Mouse (Mus musculus): ENCODE results near the gene Gtsf1l.
"Not testable (repeated sequence)": the region's sequence is repeated elsewhere in the genome, so short reads cannot be mapped to it uniquely, and the experiment has no call there.

Gene Gtsf1l

DNA sequence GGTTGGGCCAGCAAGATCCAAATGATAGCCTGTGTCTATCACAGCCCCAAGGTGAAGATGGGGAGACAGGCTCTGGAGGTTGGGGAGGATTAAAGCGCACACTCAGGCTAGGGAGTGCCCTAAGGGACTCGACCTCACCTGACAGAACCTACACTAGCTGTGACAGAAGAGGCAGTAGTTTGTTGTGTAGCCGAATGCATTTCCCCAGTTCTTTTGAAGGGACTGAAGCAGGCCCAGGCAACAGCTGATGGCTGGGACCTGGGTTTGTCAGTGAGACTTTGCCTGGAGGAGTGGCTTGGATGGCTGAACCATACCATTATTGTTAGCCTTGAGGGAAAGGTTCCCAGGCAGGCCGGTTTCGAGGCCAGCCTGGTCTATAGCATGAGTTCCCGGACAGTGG lies 2.6 kb downstream of the Gtsf1l start:
- no peak for DNase-seq

- DNase-seq: no peak
These were observed 3.1 kb downstream of the Gtsf1l start for GRCm38 (mm10) chr2:163084519-163084918.

- DNase-seq: no peak
These were observed 5.1 kb downstream of the Gtsf1l start for GRCm38 (mm10) chr2:163082591-163082990.

DNA sequence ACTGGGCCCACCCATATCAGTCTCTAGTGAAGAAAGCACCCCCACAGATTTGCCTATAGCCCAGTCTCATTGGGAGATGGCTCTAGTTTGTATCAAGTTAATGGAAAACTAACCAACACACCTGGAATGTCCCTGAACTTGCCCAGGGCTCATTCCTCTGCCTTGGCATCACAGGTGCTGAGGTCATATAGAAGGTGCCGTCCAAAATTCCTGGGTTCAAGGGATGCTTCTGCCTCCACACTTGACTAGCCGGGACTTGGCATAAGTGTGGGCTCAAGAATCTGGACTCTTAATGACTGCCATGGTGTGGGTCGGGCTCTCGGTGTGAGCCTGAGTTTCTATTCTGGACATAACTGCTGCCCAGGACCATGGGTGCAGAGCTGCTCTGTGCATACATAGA lies 8.6 kb downstream of the Gtsf1l start:
- DNase-seq: no peak

DNA sequence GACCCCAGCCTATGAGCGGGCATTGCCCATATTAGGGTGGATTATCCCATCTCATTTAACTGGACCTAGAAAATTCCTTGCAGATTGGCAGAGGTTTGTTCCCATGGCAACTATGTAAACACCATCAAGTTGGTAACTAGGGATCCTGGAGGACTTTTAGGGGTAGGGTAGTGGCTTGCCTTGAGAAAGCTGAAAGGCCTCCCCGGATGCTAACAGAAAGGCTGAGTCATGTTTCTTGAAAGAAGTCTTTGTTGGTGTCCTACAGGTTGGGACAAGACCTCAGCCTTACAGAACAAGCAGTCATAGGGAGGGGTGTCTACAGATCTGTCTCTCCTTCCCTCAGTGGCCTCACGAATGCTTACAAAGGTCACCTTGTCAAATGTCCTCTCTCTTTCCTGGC lies 12.4 kb downstream of the Gtsf1l start:
- no peak for DNase-seq

GRCm38 (mm10) chr2:163074808-163075207 lies 12.8 kb downstream of the Gtsf1l start:
- no peak for DNase-seq

GRCm38 (mm10) chr2:163074006-163074405 lies 13.6 kb downstream of the Gtsf1l start:
- DNase-seq: no peak

- no peak for DNase-seq
These were observed 14.5 kb downstream of the Gtsf1l start for GRCm38 (mm10) chr2:163073023-163073757.

DNA sequence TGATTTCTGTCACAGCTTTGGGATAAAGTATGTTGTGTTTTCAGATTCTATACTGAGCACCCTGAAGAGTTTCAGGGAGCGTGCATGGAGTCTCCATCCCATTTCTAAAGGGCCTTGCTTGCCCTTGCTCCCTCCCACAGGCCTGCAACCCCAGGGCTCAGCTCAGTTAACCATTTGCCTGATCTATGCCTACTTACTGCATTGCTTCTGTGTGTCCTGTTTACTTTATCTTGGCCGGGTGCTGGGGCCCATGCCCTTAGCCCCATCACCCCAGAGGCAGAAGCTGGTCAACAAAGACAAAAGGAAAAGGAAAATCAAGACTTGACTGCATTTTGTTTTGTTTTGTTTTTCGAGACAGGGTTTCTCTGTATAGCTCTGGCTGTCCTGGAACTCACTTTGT lies 16.1 kb downstream of the Gtsf1l start:
- no peak for DNase-seq

- DNase-seq: no peak
These were observed 17.4 kb downstream of the Gtsf1l start for GRCm38 (mm10) chr2:163070213-163070612.

DNA sequence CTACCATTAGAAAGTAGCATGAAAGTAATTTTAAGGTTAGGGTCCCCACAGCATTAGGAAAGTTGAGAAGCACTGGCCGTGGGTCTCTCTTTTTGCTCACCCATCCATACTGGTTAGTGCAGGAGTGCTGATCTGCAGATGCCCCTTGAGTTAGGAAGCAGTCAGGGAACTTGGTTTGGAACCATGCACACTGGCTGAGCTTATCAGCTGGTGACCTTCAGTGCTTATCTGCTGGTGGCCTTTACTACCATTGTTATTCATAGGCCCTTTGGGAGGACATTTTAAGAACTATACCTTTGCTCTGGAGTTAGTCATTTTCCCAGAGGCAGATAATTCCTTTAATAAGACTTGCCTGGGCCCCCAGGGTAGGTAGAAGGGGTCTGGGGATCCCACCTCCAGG lies 20.4 kb downstream of the Gtsf1l start:
- no peak for DNase-seq

DNA sequence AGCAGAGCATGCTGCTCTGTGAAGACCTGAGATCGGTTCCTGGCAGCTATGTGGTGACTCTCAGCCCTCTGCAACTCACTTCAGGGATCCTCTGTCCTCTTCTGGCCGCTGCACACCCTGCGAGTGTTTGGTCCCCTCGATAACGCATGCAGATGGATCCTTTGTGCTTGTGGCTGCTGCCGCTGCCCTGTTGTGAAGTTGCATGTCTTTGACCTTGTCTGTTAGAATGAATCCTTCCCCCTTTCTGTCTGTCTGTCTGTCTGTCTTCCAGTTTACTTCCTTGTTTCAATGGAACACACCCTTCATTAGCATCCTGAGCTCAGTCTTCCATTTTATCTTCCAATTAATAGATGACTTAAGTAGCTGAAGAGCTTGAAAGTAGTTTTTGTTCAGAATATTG lies 21.3 kb downstream of the Gtsf1l start:
- no peak for DNase-seq

DNA sequence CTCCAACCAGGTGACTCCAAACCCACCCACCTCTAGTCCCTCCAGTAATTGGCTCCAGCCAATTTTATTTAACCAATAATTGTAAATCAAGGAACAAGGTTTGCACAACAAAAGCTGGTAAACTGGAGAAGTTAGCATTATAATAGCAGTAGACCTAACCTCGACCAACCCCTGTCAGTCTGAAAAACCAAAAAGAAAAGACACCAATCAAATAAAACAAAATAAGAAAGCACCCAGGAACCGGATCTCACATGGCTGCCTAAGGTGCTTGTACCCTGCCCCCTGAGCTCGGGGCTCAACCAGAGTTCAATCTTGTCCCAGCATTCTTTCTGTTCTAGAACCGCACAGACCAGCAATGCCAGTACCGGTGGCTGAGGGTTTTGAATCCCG lies 25.5 kb downstream of the Gtsf1l start:
- no peak for DNase-seq

GRCm38 (mm10) chr2:163061203-163062118 lies 26.2 kb downstream of the Gtsf1l start:
- no peak for DNase-seq

- no peak for DNase-seq
These were observed 27.0 kb downstream of the Gtsf1l start for GRCm38 (mm10) chr2:163060630-163061029.

DNA sequence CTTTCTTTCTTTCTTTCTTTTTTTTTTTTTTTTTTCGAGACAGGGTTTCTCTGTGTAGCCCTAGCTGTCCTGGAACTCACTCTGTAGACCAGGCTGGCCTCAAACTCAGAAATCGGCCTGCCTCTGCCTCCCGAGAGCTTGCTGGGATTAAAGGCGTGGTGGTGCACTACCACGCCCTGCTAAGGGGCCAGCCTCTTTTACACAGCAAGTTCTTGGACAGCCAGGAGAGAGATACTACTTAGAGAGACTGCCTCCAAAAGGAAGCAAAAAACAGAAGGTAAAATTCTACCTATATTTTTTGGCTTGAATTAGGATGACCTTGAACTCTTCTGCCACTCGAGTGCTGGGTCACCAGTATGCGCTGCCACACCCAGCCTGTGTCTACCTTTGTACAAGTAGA lies 28.7 kb downstream of the Gtsf1l start:
- not testable (repeated sequence) for DNase-seq

DNA sequence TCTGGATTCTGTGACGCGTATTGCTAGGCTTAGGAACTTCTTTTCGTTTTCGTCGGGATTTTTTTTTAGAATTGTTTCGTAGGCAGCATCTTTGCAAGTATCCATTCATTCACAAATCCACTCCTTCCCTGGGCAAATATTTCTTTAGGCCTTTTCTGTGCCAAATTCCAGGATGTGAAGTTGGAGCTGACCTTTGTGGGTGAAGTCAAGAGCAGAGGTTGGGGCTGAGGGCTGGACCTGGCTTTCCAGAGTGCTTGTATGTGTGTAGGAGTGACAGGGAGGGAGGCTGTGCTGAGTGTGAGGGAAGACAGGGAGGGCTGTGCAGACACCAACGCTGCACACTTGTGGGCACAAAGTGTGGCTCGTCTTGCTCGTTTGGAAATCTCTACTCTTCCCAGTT lies 31.1 kb downstream of the Gtsf1l start:
- no peak for DNase-seq

DNA sequence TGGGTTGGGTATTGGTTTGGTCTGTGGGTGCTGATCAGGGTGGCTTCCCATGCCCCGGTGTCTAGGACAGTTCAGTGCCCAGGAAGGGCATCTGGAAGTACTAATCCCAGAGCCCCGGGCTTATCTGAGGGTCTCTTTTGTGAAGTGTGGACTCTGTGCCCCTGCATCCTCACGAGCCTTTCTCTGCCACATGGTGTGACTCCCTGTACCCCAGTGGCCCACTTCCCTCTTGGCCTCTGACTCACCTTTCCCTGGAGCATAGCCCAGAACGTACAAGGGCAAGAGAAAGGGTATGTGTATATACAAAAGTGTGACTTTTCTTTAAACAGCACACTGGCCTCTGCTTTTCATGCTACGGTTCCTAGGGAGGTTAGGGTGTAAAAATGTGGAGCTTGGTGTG lies 31.9 kb downstream of the Gtsf1l start:
- no peak for DNase-seq

GRCm38 (mm10) chr2:163054891-163055494 lies 32.7 kb downstream of the Gtsf1l start:
- DNase-seq: peak in 1 of 2 experiments; percentile 9

DNA sequence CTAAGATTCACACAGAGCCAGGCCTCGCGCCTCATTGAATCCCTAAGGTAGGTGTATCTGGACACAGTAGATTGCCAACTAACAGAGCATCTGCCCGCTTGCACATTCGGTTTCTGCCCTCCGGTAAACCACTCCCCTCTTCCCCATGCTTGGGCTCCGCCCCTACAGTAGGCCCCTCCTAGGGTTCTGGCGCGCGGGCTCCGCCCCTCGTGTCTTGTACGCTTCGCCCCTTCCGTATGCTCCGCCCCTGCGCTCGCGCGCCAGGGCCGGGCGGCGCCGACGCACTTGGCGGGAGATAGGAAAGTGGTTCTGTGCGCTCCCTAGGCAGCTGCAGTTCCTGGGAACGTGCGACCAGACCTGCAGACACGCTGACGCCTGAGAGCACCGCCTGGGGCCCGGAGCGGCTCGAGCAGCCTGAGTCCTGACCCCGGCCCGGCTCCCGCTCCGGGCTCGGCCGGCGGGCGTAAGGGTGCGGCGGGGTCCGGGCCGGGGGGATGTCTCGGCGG lies 33.3 kb downstream of the Gtsf1l start, which contains the start of gene Mybl2:
TSS of gene Mybl2 (plus strand) at position 353 of the 506 bp plus-strand sequence.
- peak; percentile 91 to 93 for DNase-seq

DNA sequence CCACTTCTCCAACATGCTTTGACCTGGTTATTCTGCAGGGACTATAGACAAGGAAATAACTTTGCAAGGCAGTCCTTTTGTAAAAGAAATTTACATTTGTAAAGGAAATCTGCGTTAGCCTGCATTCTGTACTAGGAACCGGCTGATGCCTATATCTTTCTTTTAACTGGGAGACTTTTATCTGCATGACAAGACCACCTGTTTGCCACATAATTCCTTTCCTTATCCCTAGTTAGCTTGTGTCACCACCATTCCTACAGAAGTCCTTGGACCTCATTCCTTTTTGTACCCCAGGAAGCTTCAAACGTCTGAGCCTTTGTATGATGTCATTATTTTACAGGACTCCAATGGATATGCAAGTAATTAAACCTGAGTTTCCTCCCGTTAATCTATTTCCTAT lies 34.8 kb downstream of the Gtsf1l start:
- no peak for DNase-seq

DNA sequence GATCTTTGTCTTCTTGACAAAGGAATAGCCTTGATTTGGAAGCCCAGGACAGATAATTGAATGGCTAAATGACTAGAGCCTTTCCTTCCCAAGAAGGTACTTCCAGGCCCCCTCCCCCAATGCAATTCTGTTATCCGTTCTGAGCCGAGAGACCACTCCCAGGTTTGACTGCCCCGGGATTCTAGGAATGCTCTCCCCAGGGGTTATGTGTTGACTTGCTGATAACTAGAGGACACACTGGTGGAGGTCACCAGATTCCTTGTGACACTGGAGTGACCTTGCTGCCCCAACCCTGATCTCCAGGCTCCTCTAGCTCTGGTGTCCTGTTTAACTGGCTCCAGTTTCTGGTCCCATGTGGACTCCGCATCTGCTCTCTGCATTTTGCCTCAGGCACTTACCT lies 35.6 kb downstream of the Gtsf1l start:
- no peak for DNase-seq

DNA sequence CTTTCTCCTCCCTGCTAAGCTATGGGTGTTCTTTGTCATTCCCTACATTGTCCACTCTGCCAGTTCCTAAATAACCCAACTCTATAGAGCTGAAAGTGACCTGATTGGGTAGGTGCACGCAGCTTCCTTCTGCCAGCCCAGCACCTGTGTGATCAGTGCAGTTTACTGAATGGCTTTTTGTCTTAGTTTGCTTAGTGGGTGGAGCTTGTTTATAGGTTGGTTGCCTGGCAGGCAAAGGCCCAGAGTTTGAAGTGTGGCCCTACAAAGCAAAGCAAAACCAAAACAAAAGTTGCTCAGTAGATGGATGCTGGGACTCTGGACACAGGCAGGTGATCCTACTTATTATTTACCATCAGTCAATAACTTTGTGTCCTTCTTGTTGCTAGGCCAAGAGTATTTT lies 36.0 kb downstream of the Gtsf1l start:
- DNase-seq: no peak
